Mouse (Mus musculus): ENCODE measurements around the gene Cfap100. TPM values are rescaled to one million over a fixed set of nuclear protein-coding genes. Genes with fewer than 3 reads are reported as not detected.

Cfap100 gene
- 1.1 TPM in 1 of 2 replicates, not detected in the other for total RNA-seq (2021)
- long read RNA-seq = 0 reads

GRCm38 (mm10) chr6:90428380-90428974 lies at the start of gene Cfap100:
Gene Cfap100 (minus strand): TSS chr6:90428797.
- DNase-seq = peak; percentile 81

GRCm38 (mm10) chr6:90476941-90477518 lies 48.4 kb upstream of the Cfap100 start:
- DNase-seq = no peak

- DNase-seq = no peak
These were observed 47.2 kb upstream of the Cfap100 start for GRCm38 (mm10) chr6:90475854-90476212.

- no peak for DNase-seq
These were observed 46.7 kb upstream of the Cfap100 start for GRCm38 (mm10) chr6:90475176-90475853.

- DNase-seq = no peak
These were observed 45.8 kb upstream of the Cfap100 start for GRCm38 (mm10) chr6:90474361-90474750.

- no peak for DNase-seq
These were observed 45.2 kb upstream of the Cfap100 start for GRCm38 (mm10) chr6:90473630-90474360.

GRCm38 (mm10) chr6:90472697-90473096 lies 44.1 kb upstream of the Cfap100 start:
- no peak for DNase-seq

- DNase-seq = no peak
These were observed 43.5 kb upstream of the Cfap100 start for GRCm38 (mm10) chr6:90472079-90472478.

GRCm38 (mm10) chr6:90470947-90471541 lies 42.4 kb upstream of the Cfap100 start:
- no peak for DNase-seq

GRCm38 (mm10) chr6:90470255-90470654 lies 41.7 kb upstream of the Cfap100 start:
- no peak for DNase-seq

GRCm38 (mm10) chr6:90469041-90469440 lies 40.4 kb upstream of the Cfap100 start:
- DNase-seq = no peak

GRCm38 (mm10) chr6:90468216-90468615 lies 39.6 kb upstream of the Cfap100 start:
- DNase-seq = no peak

- peak; percentile 27 for DNase-seq
These were observed 38.3 kb upstream of the Cfap100 start for GRCm38 (mm10) chr6:90466847-90467410.

GRCm38 (mm10) chr6:90466079-90466478 lies 37.5 kb upstream of the Cfap100 start:
- peak; percentile 60 for DNase-seq

- DNase-seq = no peak
These were observed 36.5 kb upstream of the Cfap100 start for GRCm38 (mm10) chr6:90465028-90465640.

- DNase-seq = no peak
These were observed 35.4 kb upstream of the Cfap100 start for GRCm38 (mm10) chr6:90463890-90464421.

- DNase-seq = peak; percentile 86
These were observed 34.7 kb upstream of the Cfap100 start for GRCm38 (mm10) chr6:90463228-90463862.

GRCm38 (mm10) chr6:90462841-90463227 lies 34.2 kb upstream of the Cfap100 start:
- peak; percentile 9 for DNase-seq

- peak; percentile 88 for DNase-seq
These were observed 33.6 kb upstream of the Cfap100 start, which contains the start of gene Klf15 for GRCm38 (mm10) chr6:90462181-90462706. Gene Klf15 (plus strand): TSS chr6:90462576.

- DNase-seq = no peak
These were observed 33.2 kb upstream of the Cfap100 start for GRCm38 (mm10) chr6:90461771-90462170.

GRCm38 (mm10) chr6:90461181-90461580 lies 32.6 kb upstream of the Cfap100 start:
- DNase-seq = no peak

Measured in adrenal gland, postnatal 25 days (tissue).